Mouse (Mus musculus) E14TG2a.4 (cell line): Measurements from ENCODE around the gene Sdhb.

ENCODE experiments used
- CTCF ChIP-seq: conservative IDR thresholded peaks from 2 replicates; pipeline ENCODE4 v1.5.1; 2014; ENCODE audit warnings: low read length
- NANOG ChIP-seq: IDR thresholded peaks from 2 replicates; pipeline ENCODE4 v1.6.1; 2014; ENCODE audit warnings: borderline replicate concordance, low read length, mixed read lengths

GRCm38 (mm10) chr4:140949616-140950015 is 11.4 kb upstream of the Sdhb start:
- TF ChIP-seq CTCF (no peak), NANOG (no peak)
